Mouse (Mus musculus): ENCODE data around the gene Lipo1.

DNA sequence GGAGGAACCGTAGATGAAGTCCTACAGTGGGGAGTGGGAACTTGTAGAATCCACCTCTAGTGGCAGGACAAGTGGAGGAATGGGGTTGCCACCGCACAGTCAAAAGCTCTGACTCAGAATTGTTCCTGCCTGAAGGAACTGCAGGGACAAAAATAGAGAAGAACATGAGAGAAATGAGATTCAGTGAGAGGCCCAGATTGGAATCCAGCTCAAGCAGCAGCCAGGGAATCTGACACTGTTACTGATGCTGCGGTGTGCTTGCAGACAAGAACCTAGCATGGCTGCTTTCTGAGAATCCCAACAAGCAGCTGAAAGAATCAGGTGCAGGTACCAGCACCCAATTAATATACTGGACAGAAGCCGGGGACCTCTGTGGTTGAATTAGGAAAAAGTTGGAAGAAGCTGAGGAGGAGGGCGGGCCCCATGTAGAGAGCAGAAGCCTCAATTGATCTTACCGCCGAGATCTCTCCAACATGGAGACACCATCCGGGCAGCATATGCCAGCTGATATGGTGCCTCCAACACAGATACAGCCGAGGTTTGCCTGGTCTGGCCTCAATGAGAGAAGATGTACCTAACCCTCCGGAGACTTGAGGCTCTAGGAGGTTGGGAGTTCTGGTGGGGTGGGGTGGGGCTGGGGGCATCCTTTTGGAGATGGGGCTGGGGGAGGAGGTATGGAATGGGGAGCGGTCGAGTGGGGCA lies 532 bp downstream of the Lipo1 start:
- TF ChIP-seq GATA1 (IDR thresholded peaks at IDR 0.05; ENCODE audit: borderline replicate concordance, low read length) (no peak), FLI1 (IDR thresholded peaks at IDR 0.05; ENCODE audit: low read length) (no peak)
